Mouse (Mus musculus) thymus, adult 18-20 months (tissue): Measurements from ENCODE around the gene Egr2.

ENCODE experiments used
- DNase-seq, 2 experiments: peaks; one replicate each; pipeline ENCODE4 v3.0.0; 2022; ENCODE audit warnings: mixed read lengths in 2 of 2

The Egr2 gene

DNA sequence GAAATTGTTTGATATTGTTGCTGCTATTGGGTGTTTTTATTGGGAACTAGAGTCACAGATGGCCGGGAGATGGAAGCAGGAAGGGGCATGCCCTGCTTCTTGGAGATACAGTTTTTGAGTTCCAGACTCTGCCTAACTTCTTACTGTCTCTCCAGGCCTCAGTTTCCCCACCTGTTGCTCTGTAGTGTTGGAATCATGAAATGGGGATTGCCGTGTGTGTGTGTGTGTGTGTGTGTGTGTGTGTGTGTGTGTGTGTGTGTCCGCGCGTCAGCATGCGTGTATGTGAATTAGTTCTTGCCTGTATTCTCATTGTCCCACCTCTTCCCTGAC is 4.1 kb downstream of the Egr2 start:
- DNase-seq = no peak

DNA sequence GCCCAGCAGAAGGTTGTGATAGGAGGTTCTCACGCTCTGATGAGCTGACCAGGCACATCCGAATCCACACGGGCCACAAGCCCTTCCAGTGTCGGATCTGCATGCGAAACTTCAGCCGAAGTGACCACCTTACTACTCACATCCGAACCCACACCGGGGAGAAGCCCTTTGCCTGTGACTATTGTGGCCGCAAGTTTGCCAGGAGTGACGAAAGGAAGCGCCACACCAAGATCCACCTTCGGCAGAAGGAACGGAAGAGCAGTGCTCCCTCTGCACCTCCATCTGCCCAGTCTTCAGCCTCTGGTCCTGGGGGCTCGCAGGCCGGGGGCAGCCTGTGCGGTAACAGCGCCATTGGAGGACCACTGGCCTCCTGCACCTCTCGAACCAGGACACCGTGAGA is 5.3 kb downstream of the Egr2 start:
- no peak for DNase-seq

GRCm38 (mm10) chr10:67547850-67548260 is 12.6 kb downstream of the Egr2 start:
- peak; percentile 21 to 23 for DNase-seq

GRCm38 (mm10) chr10:67548261-67548854 is 13.1 kb downstream of the Egr2 start:
- peak; percentile 44 to 46 for DNase-seq

- peak; percentile 70 to 78 for DNase-seq
Measured at GRCm38 (mm10) chr10:67548877-67549731, 13.8 kb downstream of the Egr2 start, which contains the start of gene Ado. Gene Ado, minus strand, starts transcription at chr10:67548955.

GRCm38 (mm10) chr10:67558053-67558452 is 22.8 kb downstream of the Egr2 start:
- DNase-seq = no peak

DNA sequence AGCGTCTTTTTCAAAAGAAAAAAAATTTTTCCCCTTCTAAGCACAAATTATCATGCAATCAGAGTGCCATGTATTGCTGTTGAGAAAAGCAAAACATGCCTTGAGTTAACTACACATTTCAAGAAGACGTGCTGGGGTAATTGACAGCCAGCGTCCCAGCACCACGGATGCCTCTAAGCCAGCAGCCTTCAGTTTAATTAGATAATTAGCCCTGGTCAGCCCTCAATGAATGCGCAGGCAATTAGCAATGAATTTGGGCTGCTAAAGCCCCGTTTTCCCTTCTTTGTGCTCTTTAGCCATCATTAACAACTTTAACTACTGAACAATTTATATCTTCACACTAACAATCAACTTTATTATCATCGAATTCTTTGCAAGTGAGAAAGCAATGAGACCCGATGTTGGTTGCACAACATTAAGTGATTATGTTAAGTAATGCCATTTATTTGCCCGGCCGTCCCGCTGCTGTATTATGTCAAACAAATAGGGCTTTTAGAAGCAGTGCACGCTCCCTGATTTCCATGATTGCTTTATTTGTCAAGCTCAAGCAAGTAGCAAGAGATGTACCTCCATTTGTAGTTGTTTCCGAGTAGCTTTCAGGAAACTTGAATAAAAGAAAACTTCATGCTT is 24.6 kb downstream of the Egr2 start:
- DNase-seq = no peak

DNA sequence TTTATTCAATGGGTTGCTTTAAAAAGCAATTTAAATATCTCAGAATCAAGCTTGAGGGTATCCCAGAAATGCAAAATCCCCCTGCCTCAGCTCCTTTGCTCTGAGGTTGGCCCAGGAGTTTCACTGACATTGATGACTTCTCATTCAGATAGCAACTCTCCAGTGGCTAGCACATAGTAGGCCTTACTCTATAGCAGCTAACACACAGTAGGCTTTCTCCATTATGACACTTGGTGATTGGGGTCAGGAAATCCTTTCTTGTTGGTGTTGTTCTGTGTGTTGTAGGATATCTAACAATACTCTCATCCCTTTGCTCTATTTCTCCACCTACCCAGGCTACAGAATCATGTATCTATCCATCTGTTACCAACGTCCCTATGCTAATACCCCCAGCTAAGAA is 25.9 kb downstream of the Egr2 start:
- DNase-seq = no peak

DNA sequence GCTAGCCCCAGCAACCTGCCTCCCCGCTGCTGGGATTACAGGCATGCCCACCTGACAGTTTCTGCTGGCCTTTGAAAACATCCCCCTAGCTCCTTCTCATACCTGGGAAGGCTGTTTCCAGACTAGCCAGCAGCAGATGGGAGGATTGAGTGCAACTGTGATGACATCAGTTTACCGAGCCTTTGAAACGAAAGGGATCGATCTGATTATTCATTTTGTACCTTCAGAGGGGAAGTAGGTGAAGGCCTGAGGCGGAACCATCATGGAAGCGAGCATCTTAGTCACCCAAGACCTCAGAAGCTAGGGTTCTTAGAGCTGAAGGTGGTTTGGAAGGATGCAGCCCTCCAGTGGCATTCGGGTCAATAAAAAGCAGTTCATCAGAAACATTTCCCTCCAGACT is 29.2 kb downstream of the Egr2 start:
- no peak for DNase-seq

- DNase-seq = no peak
Measured at GRCm38 (mm10) chr10:67566104-67566503, 30.8 kb downstream of the Egr2 start.

DNA sequence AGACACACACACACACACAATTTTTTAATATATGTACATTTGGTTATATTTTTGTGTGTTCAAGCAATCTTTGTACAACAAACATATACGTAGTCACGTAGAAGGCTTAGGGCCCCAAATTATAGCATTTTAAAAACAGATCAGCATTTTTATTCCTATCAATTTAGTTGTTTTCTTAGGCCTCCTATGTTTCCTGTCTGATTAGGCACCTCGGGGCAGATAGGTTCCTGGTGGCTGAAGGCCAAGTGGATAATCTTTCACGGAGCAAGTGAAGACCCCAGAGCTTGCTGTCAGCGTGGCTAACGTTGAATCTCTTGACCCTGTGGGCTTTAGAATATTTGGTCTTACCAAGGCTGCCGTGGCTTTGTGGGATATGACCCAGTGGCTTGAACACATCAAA is 34.3 kb downstream of the Egr2 start:
- no peak for DNase-seq

DNA sequence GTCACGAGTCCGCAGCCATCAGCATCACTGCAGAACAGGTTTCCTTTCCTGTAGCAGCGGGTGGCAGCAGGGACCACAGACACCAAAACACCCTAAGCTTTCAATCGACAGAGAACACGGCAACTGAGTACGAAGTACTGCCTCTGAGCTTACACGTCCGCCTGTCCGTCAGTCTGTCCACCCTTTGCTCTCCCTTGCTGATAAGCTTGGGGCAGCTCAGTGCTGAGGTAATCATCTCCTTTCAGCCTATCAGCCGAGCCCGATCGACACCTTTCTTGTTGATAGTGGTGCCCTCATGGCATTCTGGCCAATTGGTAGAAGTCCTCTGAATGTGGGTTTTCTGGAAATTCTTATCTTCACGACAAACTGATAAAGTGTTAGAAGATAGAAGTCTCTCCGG is 36.2 kb downstream of the Egr2 start:
- DNase-seq = no peak

DNA sequence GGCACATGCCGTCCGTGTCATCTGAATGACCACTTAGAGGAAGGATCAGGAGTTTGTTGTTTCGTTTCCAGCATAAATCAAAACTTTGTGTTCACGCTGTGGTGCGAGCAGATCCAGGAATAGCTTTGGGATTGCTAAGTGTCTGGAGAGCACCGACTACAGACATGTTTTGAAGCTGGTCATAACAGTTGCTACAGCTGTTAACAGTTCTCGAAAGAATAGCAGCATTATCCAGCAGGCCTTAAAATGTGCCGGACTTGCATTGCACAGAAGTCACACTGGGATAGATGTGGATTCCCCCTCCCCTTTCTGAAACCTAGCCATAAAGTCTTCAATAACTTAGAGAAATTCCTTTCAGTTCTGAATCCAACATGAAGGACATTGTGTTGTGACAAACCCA is 38.0 kb downstream of the Egr2 start:
- no peak for DNase-seq

DNA sequence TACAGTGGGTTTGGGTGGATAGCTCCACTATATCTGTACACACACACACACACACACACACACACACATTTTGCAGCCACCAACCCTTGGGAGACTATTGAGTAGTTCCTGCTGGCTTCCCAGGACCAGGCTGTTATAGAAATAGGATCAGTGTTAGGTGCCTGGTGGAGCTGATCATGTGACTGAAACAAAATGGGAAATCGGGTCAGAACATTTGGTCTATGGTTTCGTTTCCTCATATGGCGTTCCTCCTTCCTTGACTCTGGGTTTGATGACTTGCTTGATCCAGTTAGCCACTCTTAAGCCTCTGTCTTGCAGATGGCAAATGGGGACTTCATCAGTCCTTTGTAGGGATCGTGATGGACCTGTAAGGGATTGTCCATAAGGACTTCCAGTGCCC is 44.6 kb downstream of the Egr2 start:
- DNase-seq = no peak

DNA sequence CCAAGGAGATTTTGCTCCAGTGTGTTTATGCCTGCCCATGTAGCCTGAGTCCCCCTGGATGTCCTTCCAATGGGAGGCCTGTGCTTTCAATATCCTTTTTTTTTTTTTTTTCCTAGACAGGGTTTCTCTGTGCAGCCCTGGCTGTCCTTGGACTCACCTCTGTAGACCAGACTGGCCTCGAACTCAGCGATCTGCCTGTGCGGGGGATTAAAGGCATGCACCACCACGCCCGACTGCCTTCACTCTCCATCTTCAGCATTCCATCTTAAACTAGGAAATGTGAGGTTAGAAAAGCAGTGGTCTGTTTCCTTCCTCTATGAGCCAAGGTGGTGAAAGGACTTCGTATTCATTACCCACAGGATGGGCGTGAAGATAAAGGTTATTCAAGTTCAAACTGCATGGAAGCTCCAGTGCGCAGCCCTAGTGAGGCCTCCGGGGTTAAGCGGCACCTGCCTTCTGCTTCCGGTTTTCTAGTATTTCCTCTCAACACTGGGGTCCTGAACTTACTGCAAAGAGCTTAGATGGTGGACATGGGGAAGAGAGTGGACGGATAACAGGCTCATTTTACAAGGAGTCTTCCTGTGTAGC is 46.5 kb downstream of the Egr2 start:
- peak in 1 of 2 experiments; percentile 17 for DNase-seq

DNA sequence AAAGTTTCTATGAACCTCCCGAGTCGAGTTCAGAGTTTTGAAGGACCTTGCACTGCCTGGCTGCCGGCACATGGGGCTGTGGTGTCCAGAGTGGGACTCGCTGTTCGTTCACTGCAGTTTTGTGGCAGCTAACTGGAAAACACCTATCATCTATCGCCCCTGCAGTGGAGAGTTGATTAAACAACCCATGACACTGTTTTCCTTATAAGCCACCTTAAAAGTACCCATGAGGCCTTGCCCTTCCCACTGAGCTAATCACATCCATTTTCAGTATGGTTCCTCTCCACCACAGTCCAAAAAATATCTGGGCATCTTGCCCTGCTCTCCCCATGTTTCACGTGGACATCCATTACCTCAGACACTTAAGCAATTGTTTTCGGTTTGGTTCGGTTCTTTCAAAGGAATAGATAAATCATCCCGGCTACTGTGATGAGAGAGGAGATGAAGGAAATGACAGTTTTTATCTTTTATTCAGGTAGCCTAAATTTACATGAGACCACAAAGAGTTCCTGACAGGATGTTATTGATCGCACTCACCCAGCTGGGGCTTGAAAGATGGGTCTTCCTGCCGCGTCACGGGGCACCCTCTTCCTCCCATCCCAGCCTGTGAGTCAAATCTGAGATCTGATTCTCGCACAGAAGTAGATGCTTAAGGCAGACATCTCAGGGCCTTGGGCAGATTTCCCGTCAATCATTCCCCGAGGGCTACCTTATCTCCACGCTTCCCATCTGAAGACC is 50.8 kb downstream of the Egr2 start:
- DNase-seq = peak in 1 of 2 experiments; percentile 44
